Mouse (Mus musculus): Measurements from ENCODE around the gene Zfp426. TPM values are rescaled to one million over a fixed set of nuclear protein-coding genes. Genes with fewer than 3 reads are reported as not detected.
A peak's percentile ranks its signal among the peaks of the same experiment; 100 is the strongest.

The Zfp426 gene
- 7.7 and 9.8 TPM in 2 replicates for polyA plus RNA-seq (2012; rRNA removed)

DNA sequence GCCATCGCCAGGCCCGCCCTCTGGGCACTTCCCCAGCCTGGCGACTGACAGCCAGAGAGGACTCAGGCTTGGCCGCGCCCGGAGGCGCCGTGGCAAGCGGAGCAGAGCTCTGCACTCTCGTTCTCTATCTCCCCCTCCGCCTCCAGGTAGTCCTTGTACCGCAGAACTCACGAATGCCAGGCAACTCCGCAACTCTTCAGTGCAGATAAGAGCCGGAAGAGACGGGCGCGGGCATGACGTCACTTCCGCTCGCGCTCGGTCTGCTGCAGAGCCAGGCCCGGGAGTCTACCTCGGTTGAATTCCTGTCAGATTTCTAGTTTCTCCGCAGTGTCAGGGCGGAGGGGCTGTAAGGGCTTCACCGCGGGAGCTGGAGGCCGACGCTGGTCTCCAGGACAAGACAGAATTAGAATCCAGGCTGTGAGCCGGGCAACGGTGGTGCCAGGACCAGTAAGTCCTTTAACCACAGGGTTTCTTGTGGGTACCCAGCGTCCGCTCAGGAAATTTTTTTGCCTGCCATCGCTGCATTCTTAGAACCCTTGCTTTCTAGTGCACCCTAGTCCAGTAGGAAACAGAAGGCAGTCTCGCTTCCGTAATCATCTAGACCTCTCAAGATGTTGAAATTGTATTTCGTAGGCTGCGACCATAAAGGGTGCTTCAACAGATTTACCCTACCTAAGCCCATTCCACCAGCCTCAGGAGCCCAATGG lies at the start of gene Zfp426:
Gene Zfp426 (minus strand): TSS at position 220 of the 707 bp plus-strand sequence.
- H3K27ac ChIP-seq (ENCODE audit: control insufficient read depth, insufficient read depth, low read length) = peak within 1 kb of the TSS; percentile 92
- H3K36me3 ChIP-seq (ENCODE audit: control insufficient read depth, insufficient read depth, low read length) = peaks cover 5% of the 10 kb centered on the region
- peak; percentile 85 for DNase-seq
- peak within 1 kb of the TSS; percentile 94 for H3K4me3 ChIP-seq (ENCODE audit: control insufficient read depth, insufficient read depth, low read length)
- under 1% methylated on average over 40 of the region's 40 CpGs for WGBS
- TF ChIP-seq POLR2A (IDR thresholded peaks at IDR 0.05; ENCODE audit: control insufficient read depth, extremely low read depth, insufficient read depth, low read length, poor library complexity) (peak; percentile 84), CTCF (IDR thresholded peaks at IDR 0.05; ENCODE audit: borderline replicate concordance, control insufficient read depth, extremely low read depth, insufficient read depth, low read length, poor library complexity) (0 out of 2 replicates have a peak, but pooled peaks have one; percentile 55)
- no peaks in the 10 kb centered on the region for H3K27me3 ChIP-seq (ENCODE audit: control insufficient read depth, insufficient read depth, low read length)
- no peaks in the 10 kb centered on the region for H3K4me1 ChIP-seq (replicated peaks; ENCODE audit: control insufficient read depth, insufficient read depth, low read length)

DNA sequence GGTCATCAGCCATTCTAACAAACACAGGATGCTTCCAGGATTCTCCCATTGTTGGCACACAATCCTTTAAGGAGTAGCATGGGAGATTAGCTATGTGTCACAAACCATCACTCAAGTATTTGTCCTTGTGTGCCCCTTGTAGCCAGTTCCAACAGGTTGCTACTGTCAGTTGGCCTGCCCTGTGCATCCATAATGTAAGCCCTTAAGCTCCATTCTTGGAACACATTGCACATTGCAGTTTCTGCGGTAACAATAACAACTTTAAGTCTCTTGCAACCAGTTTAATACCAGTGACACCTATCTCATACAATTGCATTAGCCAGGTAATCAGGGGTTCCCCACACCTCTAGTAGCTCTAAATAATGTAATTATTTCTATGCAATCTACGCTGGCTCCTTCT lies 44.1 kb upstream of the Zfp426 start:
- DNase-seq = no peak
- TF ChIP-seq POLR2A (IDR thresholded peaks at IDR 0.05; ENCODE audit: control insufficient read depth, extremely low read depth, insufficient read depth, low read length, poor library complexity) = no peak
- no peaks in the 10 kb centered on the region; the same call in 1 of the 2 replicates for H3K27me3 ChIP-seq (ENCODE audit: control insufficient read depth, insufficient read depth, low read length)
- 95% methylated on average over 2 of the region's 2 CpGs for WGBS
- H3K4me3 ChIP-seq (ENCODE audit: control insufficient read depth, insufficient read depth, low read length) = no peak overlapping the region
- no peaks in the 10 kb centered on the region for H3K36me3 ChIP-seq (ENCODE audit: control insufficient read depth, insufficient read depth, low read length)
- no peaks in the 10 kb centered on the region for H3K4me1 ChIP-seq (replicated peaks; ENCODE audit: control insufficient read depth, insufficient read depth, low read length)
- H3K27ac ChIP-seq (ENCODE audit: control insufficient read depth, insufficient read depth, low read length) = no peak overlapping the region

DNA sequence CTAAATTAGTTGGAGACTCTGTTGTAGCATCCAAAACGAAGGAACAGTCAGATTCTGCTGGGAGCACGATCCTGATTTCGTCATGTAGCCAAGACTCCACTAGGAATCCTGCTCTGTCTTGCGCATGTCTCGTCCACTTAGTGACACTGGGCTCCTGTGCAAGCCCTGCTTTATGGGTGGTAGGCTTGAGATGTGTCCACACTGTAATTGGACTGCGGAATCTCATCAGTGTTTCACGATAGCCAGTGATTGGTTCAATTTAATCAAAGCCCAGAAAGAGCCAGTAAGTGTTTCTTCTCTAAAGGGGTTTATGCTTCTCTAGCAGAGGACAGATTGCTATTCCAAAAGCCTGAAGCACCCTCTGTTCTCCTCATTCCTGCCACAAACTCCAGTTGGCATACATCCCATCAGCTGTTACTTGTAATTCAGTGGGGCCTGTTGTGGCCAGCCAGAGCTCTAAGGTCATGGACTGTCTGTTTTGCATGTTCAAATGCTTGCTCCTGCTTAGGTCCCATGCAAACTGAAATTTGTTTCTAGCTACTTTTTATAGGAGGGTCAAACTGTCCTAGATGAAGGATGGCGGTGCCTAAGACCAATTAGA lies 41.9 kb upstream of the Zfp426 start:
- Histone ChIP-seq H3K36me3 (ENCODE audit: control insufficient read depth, insufficient read depth, low read length) (no peaks in the 10 kb centered on the region), H3K27me3 (ENCODE audit: control insufficient read depth, insufficient read depth, low read length) (no peaks in the 10 kb centered on the region; the same call in 1 of the 2 replicates), H3K27ac (ENCODE audit: control insufficient read depth, insufficient read depth, low read length) (no peak overlapping the region), H3K4me3 (ENCODE audit: control insufficient read depth, insufficient read depth, low read length) (no peak overlapping the region), H3K4me1 (replicated peaks; ENCODE audit: control insufficient read depth, insufficient read depth, low read length) (no peaks in the 10 kb centered on the region)
- DNase-seq = no peak
- TF ChIP-seq POLR2A (IDR thresholded peaks at IDR 0.05; ENCODE audit: control insufficient read depth, extremely low read depth, insufficient read depth, low read length, poor library complexity) = no peak
- TF ChIP-seq CTCF (IDR thresholded peaks at IDR 0.05; ENCODE audit: borderline replicate concordance, control insufficient read depth, extremely low read depth, insufficient read depth, low read length, poor library complexity) = no peak
- 85% methylated on average over 8 of the region's 8 CpGs for WGBS

DNA sequence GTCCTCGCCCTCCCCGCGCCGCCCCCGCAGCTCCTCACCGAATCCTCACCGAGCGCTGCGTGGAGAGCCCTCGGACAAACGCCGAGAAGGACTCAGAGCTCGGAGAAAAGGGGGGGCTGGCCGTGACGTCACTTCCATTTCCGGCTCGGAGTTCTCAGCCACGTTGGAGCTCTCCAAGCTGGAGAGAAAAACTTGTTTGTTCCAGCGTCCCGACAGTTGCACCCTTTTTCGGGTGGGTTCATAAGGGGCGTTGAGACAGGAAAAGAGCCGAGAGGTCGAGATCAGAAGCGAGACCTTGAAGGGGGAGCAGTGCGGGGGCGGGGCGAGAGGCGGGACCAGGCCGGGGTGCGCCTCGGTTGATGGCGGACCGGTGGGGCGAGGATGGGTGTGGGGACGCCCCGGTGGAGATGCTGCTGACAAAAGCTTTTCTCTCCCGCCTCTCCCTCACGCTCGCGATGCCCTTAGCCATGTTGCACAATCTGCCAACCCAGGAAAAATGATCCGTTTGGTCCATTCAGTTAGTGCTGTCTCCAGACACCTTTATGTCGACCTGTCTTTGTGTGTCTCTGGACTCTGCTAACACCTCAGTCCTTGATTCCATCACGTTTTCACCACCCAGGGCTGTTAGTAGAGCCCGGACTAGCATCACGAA lies 28.9 kb upstream of the Zfp426 start, which contains the start of gene Zfp266:
Gene Zfp266 (minus strand): TSS at position 112 of the 652 bp plus-strand sequence.
- Histone ChIP-seq H3K4me3 (ENCODE audit: control insufficient read depth, insufficient read depth, low read length) (peak within 1 kb of the TSS; percentile 91), H3K4me1 (replicated peaks; ENCODE audit: control insufficient read depth, insufficient read depth, low read length) (peaks cover 11% of the 10 kb centered on the region), H3K36me3 (ENCODE audit: control insufficient read depth, insufficient read depth, low read length) (no peaks in the 10 kb centered on the region), H3K27me3 (ENCODE audit: control insufficient read depth, insufficient read depth, low read length) (no peaks in the 10 kb centered on the region), H3K27ac (ENCODE audit: control insufficient read depth, insufficient read depth, low read length) (peak within 1 kb of the TSS; percentile 92)
- DNase-seq = peak; percentile 91
- peak; percentile 19; the same call in 1 of the 2 replicates for TF ChIP-seq CTCF (IDR thresholded peaks at IDR 0.05; ENCODE audit: borderline replicate concordance, control insufficient read depth, extremely low read depth, insufficient read depth, low read length, poor library complexity)
- TF ChIP-seq POLR2A (IDR thresholded peaks at IDR 0.05; ENCODE audit: control insufficient read depth, extremely low read depth, insufficient read depth, low read length, poor library complexity) = peak; percentile 67
- WGBS = under 1% methylated on average over 46 of the region's 46 CpGs

DNA sequence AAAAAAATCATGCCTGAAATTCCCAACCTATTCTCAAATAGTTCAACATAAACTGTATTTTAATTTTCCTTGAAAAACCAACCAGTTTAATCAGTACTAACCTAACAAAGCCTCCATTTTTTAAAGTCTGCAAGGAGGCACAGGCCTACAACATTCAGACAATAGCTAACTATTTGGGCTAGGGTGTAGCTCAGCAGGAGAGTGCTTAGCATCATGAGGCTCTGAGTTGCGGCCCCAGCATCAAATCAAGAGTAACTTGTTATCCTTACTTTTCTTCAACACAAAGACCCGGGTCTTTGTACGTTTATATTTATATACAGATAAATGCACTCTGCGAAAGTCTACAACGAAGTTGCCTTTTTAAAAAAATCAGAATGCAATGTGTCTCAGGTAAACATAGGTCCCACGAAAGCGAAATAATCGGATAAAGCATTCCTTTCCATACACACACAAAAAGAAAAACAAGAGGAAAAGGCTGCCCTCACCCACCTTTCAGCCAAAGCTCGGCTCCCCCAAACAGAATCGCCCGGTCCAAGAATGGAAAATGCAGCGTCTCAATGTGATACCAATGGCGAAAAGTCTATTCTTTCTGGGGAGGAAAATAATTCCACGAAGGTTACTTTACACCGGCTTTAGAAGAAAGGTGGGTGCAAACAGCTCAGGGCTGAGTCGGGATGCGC lies 28.1 kb upstream of the Zfp426 start:
- Histone ChIP-seq H3K36me3 (ENCODE audit: control insufficient read depth, insufficient read depth, low read length) (0 out of 2 replicates have a peak, but pooled peaks cover 5% of the 10 kb centered on the region), H3K4me3 (ENCODE audit: control insufficient read depth, insufficient read depth, low read length) (peak overlapping the region; percentile 91), H3K27me3 (ENCODE audit: control insufficient read depth, insufficient read depth, low read length) (no peaks in the 10 kb centered on the region), H3K4me1 (replicated peaks; ENCODE audit: control insufficient read depth, insufficient read depth, low read length) (peaks cover 11% of the 10 kb centered on the region), H3K27ac (ENCODE audit: control insufficient read depth, insufficient read depth, low read length) (peak overlapping the region; percentile 92)
- TF ChIP-seq CTCF (IDR thresholded peaks at IDR 0.05; ENCODE audit: borderline replicate concordance, control insufficient read depth, extremely low read depth, insufficient read depth, low read length, poor library complexity) (no peak), POLR2A (IDR thresholded peaks at IDR 0.05; ENCODE audit: control insufficient read depth, extremely low read depth, insufficient read depth, low read length, poor library complexity) (no peak)
- no peak for DNase-seq
- under 1% methylated on average over 17 of the region's 17 CpGs for WGBS

DNA sequence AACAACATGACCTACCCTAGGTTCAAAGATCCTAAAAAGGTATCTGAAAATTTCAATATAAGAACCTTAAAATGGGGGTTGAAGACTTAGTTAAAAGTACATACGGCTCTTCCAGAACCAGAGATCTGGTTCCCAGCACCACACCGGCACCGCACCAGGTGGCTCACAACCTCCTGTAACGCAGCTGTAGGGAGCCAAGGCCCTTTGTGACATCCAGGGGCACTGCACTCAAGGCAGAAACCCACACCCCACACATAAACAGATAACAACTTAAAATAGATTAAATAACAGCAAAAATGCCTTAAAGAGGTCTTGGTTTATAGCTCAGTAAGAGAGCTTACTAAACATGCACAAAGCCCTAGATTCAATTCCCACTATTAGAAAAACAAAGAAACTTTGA lies 27.4 kb upstream of the Zfp426 start:
- Histone ChIP-seq H3K4me3 (ENCODE audit: control insufficient read depth, insufficient read depth, low read length) (no peak overlapping the region), H3K36me3 (ENCODE audit: control insufficient read depth, insufficient read depth, low read length) (peaks cover 7% of the 10 kb centered on the region; the same call in 1 of the 2 replicates), H3K27ac (ENCODE audit: control insufficient read depth, insufficient read depth, low read length) (no peak overlapping the region), H3K27me3 (ENCODE audit: control insufficient read depth, insufficient read depth, low read length) (no peaks in the 10 kb centered on the region), H3K4me1 (replicated peaks; ENCODE audit: control insufficient read depth, insufficient read depth, low read length) (peaks cover 11% of the 10 kb centered on the region)
- DNase-seq = no peak
- TF ChIP-seq CTCF (IDR thresholded peaks at IDR 0.05; ENCODE audit: borderline replicate concordance, control insufficient read depth, extremely low read depth, insufficient read depth, low read length, poor library complexity) (no peak), POLR2A (IDR thresholded peaks at IDR 0.05; ENCODE audit: control insufficient read depth, extremely low read depth, insufficient read depth, low read length, poor library complexity) (no peak)
- 85% methylated on average over 4 of the region's 4 CpGs for WGBS
